Mouse (Mus musculus): ENCODE measurements around the gene Duoxa1. TPM values are rescaled to one million over a fixed set of nuclear protein-coding genes. Genes with fewer than 3 reads are reported as not detected.
A peak's percentile ranks its signal among the peaks of the same experiment; 100 is the strongest.
"Not testable (repeated sequence)": the region's sequence is repeated elsewhere in the genome, so short reads cannot be mapped to it uniquely, and the experiment has no call there.

The Duoxa1 gene
- not detected for total RNA-seq (2021)

DNA sequence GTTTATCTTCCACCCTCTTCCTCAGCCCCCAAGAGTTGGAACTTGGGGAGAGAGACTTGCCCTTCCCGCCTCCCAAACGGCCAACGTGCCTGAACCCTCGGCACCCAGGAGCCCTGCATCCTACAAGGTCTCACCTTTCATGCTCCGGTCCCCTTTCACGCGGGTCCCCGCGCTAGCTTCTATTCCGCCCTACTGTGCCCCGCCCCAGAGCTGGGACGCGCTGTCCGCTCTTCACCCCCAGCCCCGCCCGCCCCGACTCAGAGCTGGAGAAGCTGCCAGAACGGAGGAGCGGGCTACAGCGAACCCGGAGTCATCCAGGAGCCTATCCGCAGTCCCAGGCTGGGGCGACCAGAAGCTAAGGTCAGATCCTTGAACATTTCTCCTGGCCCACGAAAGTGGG, at the start of gene Duoxa1:
TSS of gene Duoxa1 (minus strand) at position 195 of the 400 bp plus-strand sequence.
- intact Hi-C loops (cut with DNase I): loop anchor here (5.0 kb wide), 1 partner anchor 244 kb away; no protein-coding TSS in a partner anchor
- no peak for DNase-seq (ENCODE audit: low spot score in 2 of 2)

GRCm38 (mm10) chr2:122362622-122363523, 49.3 kb upstream of the Duoxa1 start:
- intact Hi-C loops (cut with DNase I): no loop called here
- no peak for DNase-seq (ENCODE audit: low spot score in 2 of 2)

DNA sequence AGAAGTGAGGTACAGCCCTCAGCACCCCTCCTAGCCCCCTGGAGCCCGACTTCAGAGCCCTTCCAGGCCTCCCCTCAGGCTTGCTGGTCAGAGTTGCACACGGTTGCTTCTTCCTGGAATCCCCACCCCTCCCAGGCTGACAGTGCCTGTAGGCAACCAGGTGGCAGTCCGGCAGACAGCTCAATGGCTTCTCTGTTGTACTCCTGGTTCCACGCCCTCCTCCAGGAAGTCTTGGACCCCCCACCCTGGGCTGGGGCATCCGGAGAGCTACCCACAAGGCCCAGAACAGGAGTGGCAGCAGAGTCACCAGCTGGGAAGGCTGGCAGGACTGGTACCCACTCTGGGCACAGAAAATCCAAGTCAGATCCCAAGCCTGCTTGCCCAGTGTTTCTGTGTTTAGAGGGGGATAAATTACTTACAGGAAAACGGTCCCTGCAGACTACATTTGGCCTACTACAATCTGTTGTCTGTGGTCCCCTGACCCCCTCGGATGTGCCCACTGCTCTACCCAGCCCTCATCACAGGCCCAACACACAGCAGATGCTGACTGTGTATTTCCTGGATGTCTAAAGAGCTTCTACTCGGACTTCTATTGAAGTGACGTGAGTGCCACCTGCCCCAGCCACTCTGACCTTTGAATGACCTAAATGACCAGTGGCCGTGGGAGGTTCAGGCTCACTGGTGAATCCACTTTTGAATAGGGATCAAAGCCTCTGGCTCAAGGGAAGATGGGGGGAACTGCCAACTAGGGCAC, 48.5 kb upstream of the Duoxa1 start:
- intact Hi-C loops (cut with DNase I): no loop called here
- no peak for DNase-seq (ENCODE audit: low spot score in 2 of 2)

- no peak for DNase-seq (ENCODE audit: low spot score in 2 of 2)
- intact Hi-C loops (cut with DNase I): no loop called here
Measured at GRCm38 (mm10) chr2:122361181-122361580, 47.7 kb upstream of the Duoxa1 start.

DNA sequence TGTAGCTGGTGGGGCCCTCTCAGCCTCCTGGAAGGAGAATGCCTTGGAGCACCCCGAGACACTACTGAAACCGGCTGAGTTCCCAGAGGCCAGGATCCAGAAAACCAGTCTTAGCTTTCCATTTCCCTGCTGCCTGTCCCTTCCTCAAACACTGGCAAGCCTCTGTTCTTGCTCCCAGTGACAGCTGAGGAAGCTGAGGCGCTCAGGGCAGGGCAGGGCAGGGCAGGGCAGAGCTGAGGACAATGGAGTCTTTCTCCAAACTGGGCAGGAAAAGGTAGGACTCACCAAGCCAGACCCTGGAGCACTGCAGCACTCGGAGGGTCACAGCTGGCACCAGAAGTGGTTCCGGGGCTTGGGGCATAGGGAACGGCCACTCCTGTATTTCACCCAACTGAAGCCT, 46.8 kb upstream of the Duoxa1 start:
- no peak for DNase-seq (ENCODE audit: low spot score in 2 of 2)
- intact Hi-C loops (cut with DNase I): no loop called here

- DNase-seq (ENCODE audit: low spot score in 2 of 2): no peak
- intact Hi-C loops (cut with DNase I): no loop called here
Measured at GRCm38 (mm10) chr2:122356187-122356586, 42.7 kb upstream of the Duoxa1 start.

GRCm38 (mm10) chr2:122355389-122355788, 41.9 kb upstream of the Duoxa1 start:
- intact Hi-C loops (cut with DNase I): no loop called here
- no peak for DNase-seq (ENCODE audit: low spot score in 2 of 2)

GRCm38 (mm10) chr2:122354191-122354929, 40.8 kb upstream of the Duoxa1 start:
- intact Hi-C loops (cut with DNase I): no loop called here

DNA sequence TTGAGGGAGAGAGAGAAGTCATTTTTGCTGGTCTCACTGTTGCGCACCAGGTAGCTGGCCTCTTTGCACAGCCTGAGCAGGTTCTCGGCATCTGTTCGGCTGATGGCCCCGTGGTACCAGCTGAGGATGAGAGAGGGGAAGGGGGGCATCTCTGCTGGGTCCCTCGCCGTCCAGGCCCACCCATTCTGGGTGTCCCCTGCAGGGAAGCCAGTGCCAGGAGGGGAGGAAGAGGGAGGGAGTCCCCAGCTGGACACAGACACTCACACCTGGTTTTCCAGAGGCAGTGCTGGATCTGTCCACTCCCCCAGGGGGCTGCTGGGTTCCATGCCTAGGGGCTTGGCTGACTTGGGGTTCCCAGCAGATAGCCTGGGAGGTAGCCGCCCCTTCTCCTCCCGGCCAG, 40.2 kb upstream of the Duoxa1 start:
- intact Hi-C loops (cut with DNase I): no loop called here
- DNase-seq (ENCODE audit: low spot score in 2 of 2): no peak

More at GRCm38 (mm10) chr2:122354191-122354929, 40.8 kb upstream of the Duoxa1 start:
- DNase-seq (ENCODE audit: low spot score in 2 of 2): no peak

GRCm38 (mm10) chr2:122352992-122353391, 39.5 kb upstream of the Duoxa1 start:
- intact Hi-C loops (cut with DNase I): no loop called here
- DNase-seq (ENCODE audit: low spot score in 2 of 2): no peak

DNA sequence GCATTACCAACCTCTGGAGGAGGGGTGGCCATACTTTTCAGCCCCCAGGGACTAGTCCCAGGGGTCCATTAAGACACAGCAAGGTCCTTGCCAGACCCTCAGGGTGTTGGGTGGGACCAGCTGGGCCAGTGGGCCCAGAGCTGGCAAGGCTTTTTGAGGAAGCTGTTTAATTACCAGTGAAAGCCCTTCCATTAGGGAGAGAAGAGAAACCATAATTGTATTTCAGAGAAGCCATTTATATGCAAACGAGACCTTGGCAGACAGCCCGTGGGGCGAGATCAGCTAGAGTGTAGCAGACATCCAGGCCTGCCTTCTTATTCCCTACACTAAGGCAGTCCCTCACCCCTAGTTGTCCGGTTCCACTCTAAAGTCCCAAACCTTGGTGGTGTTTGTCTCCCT, 38.4 kb upstream of the Duoxa1 start:
- no peak for DNase-seq (ENCODE audit: low spot score in 2 of 2)
- intact Hi-C loops (cut with DNase I): no loop called here

- peak; percentile 66 to 70 for DNase-seq (ENCODE audit: low spot score in 2 of 2)
- intact Hi-C loops (cut with DNase I): no loop called here
Measured at GRCm38 (mm10) chr2:122351156-122351930, 37.8 kb upstream of the Duoxa1 start.

DNA sequence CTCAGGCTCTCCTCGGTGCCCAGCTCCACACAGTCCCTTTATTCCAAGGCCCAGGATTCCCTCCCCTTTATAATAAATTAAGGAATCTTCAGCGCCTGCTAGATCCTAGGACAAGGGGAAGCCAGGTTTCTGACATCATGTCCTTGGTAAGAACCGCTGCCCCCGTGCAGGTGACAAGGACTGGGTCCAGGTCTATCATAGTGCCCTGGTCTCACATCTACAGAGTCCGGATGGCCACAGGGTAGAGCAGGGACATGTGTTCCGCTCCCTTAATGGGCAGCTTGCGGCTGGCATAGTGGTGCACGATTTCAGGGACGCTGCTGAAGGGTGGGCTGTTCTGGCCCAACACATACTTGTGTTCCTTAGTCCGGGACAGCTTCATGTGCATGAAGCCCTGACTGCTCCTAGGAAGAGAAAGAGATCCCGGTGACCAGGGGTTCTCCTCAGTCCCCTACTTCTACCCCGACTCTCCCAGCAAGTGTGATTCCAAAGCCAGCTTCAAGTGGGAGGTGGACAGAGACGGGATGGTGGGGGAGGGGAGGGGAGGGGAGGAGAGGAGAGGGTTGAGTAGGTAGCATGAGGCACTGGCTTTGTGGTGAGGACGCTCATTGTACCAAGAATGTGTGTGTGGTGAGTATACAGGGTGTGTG, 35.7 kb upstream of the Duoxa1 start:
- DNase-seq (ENCODE audit: low spot score in 2 of 2): no peak
- intact Hi-C loops (cut with DNase I): loop anchor here (2.0 kb wide), 1 partner anchor 20 kb away; the partner anchor contains the start of gene Shf

DNA sequence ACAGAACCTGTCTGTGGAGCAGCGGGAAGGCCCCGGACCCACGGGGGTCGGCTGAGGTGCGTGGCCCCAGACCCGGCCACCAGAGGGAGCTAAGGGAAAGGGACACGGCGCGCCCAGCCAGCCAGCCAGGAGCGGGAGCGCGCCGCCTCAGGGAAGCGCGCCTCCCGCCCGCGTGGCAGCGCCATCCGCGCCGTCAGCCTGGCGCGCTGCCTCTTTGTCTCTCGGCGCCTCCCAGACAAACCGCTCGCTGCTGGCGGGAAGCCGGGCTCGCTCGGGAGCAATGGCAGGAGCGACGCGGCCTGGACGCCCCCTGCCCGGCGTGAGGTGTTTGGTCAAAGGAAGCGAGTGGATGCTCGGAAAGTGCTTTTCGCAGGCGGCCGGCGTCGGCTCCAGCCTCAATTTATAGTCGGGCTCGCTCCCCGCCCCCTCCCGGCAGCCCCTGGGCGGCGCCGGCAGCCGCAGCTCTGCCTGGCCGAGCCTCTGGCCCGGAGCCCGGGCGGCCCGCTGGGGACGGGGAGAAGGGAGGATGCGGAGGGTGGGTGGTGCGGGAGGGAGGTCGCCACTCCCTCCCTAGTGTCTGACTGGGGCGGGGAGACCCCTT, 35.1 kb upstream of the Duoxa1 start:
- DNase-seq (ENCODE audit: low spot score in 2 of 2): peak; percentile 88 to 92
- intact Hi-C loops (cut with DNase I): loop anchor here (1.0 to 2.0 kb wide), 2 partner anchors 20 to 30 kb away; partner anchors contain the start of gene Shf

DNA sequence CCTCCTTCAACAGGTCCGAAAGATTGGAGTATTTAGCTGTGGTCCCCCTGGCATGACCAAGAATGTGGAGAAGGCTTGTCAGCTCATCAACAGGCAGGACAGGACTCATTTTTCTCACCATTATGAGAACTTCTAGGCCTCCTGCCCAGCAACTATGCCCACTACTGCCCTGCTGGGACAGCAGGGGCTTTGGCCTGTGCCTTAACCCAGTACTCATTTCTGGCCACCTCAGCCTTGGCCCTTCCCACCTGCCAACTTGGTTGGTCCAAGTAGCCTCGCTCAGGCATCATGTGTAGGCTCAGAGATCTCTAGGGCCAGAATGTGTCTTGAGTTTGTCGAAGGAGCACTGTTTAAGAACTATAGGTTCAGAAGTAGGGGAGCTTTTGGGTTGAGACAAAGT, 33.7 kb upstream of the Duoxa1 start:
- intact Hi-C loops (cut with DNase I): no loop called here
- no peak for DNase-seq (ENCODE audit: low spot score in 2 of 2)

GRCm38 (mm10) chr2:122346164-122346563, 32.6 kb upstream of the Duoxa1 start:
- intact Hi-C loops (cut with DNase I): not testable (repeated sequence)

DNA sequence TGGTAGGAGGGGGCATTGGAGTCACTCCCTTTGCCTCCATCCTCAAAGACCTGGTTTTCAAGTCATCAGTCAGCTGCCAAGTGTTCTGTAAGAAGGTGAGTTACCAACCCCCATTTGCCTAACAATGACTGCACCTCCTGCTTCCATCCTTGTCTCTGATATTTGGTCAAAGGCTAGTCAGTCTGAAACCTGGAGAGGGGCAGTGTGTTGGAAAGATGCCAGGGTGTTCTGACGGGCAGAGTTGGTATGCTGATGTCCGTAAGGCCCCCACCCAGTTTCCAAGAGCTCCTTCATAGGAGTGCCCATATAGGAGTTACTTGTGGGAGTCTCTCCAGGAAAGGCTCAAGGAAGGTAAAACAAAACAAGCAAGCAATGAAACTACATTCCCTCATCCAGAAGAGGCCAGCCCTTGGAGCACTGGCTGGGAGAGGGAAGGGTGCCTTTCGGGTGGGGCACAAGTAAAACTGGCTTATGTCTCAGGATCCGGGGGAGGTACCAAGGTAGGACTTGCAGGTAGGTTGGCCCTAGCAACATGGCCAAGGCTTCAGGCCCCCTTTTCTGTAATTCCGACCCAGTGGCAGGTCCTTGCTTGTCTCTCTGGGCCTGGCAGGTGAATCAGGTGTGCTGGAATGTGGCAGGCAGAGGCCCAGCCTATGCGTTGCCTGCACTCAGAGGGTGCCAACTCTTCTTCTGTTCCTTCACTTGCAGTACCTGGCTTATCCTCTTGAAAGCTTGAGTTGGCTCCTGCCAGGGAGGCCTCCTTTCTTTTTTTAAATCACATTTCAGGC, 31.8 kb upstream of the Duoxa1 start:
- no peak for DNase-seq (ENCODE audit: low spot score in 2 of 2)
- intact Hi-C loops (cut with DNase I): no loop called here

More at GRCm38 (mm10) chr2:122346164-122346563, 32.6 kb upstream of the Duoxa1 start:
- DNase-seq (ENCODE audit: low spot score in 2 of 2): not testable (repeated sequence)
